Mouse (Mus musculus) yolk sac, embryonic 10.5 days (tissue): Measurements from ENCODE around the gene H60c.
"Not testable (repeated sequence)": the region's sequence is repeated elsewhere in the genome, so short reads cannot be mapped to it uniquely, and the experiment has no call there.

Experiments used
- DNase-seq: peaks from one replicate; pipeline ENCODE4 v3.0.0-alpha.2; 2017; ENCODE audit warnings: low spot score

H60c gene

DNA sequence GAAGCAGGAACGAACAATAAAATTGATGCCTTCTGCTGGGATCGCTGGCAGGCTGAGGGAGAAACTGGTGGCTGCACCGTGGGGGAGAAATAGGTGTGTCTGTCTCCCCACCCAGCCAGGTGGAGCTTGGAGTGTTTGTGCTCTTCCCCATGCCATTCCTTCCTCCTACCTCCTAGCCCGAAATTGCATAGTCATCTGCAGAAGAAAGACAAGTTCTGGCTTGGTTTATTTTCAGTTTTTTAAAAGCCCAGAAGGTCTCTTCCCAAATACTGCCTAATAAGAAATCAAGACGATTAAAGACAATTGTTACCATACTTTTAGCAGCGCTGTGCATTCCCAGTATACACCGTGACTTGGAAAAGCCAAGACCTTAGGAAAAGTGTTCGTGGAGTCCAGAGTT is at the start of gene H60c:
TSS of gene H60c (minus strand) at position 101 of the 400 bp plus-strand sequence.
- no peak for DNase-seq

DNA sequence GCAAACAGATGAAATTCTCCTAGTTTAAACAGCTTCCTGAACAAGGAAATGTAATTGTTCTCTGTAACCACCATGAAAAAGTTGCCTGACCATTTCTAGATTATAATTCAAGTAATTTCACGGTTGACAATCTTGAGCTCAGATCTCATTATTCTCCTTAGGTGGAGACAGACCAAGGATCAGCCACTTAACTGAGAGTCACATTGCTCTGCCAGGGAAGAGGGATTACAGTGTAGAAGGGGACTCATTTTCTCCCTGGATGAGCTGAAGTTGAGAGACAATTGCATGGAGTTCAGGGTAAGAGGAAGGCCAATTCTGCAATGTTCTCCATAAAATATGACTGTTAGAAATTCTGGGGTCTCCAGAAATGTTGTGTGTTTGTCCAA is 41.2 kb upstream of the H60c start:
- no peak for DNase-seq

DNA sequence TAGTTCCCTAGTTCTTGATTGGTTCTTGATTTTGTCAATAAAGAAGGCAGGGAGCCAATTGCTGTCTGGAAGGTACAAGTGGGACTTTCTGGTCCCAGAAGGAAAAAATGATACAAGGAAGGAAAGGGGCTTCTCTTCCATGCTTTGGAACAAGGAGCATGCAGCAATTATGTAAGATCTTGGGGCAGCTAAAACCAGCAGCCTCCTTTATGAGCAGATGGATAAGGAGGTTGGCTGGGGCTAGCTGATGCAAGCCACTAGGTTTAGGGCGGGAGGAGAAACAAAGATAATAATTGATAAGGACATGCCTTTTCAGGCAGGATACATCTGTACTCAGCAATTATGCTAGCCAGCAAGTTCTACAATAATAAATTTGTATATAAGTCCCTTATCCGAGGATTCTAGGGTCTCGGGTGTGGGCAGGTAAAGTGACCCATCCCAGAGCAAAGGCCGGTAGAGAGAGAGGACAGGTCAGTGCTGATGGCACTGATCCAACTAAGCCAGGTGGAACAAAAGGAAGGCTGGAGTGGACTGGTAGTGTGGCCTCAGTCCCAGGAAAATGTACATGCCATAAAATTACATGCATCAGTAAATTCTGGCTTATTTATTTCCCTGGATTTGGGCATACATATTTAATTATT is 40.7 kb upstream of the H60c start:
- no peak for DNase-seq

DNA sequence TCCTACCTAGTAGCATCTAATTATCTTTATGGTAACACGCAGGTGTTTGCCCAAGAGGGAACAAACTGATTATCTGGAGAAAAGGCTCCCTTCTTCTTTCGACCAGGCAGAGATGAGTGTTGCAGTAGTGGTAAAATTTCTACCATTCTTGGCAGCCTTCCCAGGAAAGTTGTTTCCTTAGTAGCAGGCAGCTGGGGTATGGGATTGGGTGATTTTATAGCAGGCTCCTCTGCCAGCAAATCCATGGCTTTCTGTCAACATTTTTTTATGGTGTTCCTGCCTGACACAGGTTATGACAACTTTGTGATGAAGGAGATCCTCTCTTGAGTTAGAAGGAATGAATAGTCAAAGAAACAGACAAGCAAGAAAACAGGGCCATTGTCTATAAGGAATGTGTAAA is 40.2 kb upstream of the H60c start:
- no peak for DNase-seq

DNA sequence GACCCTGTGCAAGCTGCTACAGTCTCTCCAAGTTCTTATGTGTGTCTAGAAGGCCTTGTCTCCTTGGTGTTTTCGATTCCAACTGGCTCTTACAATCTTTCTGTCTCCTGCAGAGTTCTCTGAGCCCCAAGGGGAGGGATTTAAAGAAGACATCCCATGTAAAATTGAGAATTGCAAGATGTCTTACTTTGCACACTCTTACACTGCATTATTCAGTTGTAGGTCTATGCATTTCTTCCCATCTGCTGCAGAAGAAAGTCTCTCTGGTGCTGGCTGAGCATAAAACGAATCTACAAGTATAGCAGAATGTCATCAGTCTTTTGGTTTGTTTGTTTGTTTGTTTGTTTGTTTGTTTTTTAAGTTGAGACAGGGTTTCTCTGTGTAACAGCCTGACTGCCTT is 26.4 kb upstream of the H60c start:
- no peak for DNase-seq

DNA sequence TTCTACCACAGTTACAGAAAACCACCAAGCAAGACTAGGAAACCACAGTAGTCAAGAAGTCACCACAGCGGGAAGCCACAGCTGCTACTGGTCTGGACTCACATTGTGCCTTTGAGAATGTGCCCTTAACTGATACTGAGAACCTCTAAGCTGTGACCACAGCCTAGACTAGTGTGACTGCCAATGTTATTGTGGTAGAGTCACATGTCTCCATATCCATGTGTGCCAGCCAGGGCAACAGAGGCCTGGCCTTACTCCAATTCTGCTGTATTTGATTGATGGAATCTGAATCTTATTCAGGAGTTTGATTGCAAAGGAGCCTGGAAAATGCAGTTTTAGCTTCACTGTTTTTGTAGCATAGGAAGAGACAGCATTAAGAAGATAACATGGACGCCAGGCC is 13.5 kb upstream of the H60c start:
- no peak for DNase-seq

DNA sequence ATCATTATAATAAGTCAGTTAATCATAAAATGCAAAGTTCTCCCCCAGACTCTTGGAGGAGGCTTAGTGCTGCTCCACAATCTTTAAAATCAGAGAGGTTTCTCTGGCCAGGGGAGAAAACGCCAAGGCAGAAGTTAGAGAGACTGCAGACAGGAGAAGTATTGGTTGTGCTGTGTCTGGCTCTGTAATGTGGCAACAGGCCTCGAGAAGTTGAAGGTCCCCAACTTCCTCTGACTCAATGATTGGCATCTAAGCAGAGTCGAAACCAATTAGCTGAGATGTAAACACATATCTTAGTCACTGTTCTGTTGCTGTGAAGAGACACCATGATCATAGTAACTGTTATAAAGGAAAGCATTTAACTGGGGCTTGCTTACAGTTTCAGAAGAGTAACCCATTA is 6.5 kb upstream of the H60c start:
- DNase-seq: no peak

DNA sequence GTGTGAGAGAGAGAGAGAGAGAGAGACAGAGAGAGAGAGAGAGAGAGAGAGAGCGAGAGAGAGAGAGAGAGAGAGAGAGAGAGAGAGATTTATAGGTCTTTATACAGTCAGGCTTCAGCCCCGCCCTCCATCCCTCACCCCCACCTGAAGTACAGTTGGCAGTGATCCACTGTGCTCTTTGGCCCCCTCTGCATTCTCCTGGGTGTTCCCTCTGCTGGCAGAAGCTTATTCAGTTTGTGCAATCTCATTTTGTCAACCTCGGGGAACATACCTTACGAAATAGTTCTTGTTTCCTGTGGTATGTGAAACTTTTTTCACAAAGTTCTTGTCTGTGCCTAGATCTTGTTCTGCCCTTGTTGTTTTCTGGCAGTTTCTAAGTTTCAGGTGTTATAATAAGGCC is 3.5 kb upstream of the H60c start:
- DNase-seq: no peak

DNA sequence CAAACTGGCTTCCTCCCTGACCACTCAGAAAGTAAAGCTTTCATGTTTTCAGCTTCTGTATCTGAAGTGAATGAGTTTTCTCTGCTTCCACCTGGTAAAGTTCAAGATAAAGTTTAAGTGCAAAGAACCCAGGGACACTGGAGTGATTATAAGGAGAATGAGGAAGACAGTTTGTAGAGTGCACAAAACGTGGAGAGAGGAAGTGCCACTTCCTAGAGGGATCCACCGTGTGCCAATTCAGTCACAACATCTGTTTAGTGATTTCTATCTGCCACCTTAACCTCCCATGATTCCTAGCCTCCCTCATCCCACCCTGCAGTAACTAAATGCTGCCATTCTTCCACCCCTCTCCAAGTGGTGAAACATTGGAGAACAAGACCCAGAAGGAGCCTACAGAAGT is 842 bp downstream of the H60c start:
- no peak for DNase-seq

DNA sequence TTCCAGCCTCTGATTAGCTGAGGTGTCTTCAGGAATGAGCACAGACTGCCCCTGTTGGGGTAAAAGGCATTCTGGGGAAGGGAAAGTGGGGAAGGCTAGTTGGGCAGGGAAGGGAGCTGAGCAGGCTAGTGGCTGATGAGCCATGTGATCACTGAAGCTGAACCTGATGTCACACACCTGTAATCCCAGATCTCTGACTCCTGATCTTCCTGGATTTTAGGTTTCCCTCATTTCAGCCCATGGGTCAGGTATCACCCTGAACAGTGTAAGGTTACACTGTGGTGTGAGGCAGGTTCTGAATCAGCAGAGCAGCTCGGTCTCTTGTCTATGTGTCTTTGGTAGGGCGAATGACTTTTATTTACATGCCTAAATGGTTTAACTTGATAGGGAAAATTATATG is 4.8 kb downstream of the H60c start:
- no peak for DNase-seq

DNA sequence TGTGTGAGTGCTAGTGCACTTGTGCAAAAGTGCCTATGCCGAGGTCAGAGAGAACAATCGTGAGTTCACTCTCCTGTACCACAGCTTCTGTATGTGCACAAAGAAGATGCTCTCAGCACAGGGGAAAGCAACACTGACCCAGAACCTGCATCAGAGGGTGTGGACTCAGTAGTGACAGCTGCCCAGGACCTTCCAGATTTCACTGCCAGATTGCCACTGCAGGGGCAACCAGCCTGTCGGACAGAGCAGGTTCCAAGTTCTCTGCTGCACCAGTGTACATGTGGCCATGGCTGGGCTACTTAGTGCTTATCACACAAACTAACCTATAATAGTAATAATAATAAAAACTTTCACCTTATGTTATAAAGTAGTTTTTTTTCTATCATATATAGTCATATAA is 10.2 kb downstream of the H60c start:
- no peak for DNase-seq

DNA sequence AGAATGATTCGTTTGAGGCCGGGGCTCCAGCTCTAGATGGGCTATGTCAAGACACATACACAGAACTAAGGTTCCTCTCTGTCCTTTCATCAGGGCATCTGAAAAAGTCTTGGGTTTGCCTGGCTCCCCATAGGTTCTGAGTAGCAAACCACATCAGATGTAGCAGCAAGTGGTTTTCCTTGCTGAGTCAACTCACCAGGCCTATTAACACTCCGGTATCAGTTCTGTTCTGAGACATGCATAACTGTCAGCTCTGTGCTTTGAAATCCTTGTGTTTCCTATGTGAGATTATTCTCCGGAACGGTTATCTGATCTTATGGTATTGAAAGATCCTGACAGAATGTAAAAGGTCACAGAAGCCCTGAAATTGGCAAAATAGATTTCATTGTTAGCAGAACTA is 29.1 kb downstream of the H60c start:
- not testable (repeated sequence) for DNase-seq

DNA sequence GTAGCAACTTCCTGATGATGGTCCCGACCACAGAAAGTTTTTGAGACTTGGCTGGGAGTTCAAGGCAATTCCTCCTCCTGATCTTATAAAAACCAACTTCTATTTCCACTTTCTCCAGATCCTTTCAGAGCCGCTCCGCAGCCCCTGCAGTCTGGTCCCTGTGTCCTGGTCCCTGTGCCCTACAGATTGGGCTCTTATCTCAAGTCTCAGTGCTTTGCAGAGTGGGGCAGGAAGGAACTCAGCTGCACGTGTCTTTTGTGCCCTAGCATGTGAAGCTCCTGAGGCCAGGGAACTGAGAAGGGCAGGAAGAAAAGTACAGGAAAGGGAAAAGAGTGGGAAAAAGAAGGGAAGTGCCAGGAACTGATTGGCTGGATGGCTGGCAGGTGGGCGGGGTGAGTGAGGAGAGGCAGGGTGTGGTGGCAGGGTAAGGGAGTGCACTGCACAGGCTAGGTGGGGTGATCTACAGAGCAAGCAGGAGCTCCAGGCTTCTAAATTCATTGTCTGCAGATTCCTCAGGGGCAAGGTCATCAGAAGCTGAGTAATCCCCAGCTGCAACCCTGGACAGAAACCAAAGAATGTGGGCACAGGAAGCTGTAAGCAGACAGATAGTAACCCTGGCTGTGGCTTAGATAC is 30.8 kb downstream of the H60c start:
- DNase-seq: no peak

DNA sequence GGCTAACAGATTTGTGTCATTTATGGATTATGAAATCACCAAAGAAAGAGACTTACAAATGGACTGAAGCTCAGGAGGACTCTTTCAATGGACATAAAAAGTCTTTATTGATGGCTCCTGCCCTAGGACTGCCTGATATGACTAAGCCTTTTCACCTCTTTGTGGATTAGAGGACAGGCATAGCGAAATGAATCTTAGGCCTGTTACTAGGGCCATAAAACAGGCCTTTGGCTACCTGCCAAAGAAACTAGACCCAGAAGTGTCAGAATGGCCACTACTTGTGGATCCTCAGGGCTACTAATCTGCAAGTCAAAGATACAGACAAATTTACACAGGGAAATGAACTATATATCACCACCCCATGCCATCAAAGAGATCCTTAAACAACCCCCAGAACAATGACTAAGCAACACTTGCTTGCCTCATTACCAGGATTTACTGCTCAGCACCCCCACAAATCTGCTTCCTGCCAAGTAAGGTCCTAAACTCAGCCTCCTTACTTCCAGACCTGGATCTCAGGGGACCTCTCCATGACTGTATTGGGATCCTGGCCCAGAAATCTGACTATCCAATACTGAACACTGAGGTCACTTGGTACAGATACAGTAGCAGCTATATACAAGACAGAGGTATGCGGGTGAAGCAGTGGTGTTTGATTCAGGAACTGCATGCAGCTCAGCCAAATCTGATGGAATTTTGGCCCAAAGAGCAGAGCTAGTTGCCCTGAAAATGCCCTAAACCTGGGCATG is 39.0 kb downstream of the H60c start:
- no peak for DNase-seq
